ENCODE assay signal across 9 mouse cellular contexts in genomic region chr8:120743149-120743897, GRCm38 (mm10). TPM values are rescaled to one million over a fixed set of nuclear protein-coding genes. Genes with fewer than 3 reads are reported as not detected.
A peak's percentile ranks its signal among the peaks of the same experiment; 100 is the strongest.
DNase-seq lines count a peak whose midpoint lies in the region; ATAC-seq and TF ChIP-seq lines count a peak whose summit lies in the region.
"Had no signal": no experiment of that assay in that cellular context is flagged by ENCODE, and none has a peak within 500 bp of the region (broad histone marks: within the 10 kb centered on the region; RNA-seq: fewer than 3 reads in every experiment).

No protein-coding gene starts in this region.

- H3K36me3 ChIP-seq in intestine, embryonic 14.5 days (ENCODE audit: control insufficient read depth, insufficient read depth, low read length), result no peaks in the 10 kb centered on the region; the same call in 1 of the 2 replicates
- peaks cover 13% of the 10 kb centered on the region for H3K36me3 ChIP-seq in liver, postnatal 0 days (replicated peaks; ENCODE audit: insufficient read depth, low read length)
- H3K36me3 ChIP-seq: midbrain, embryonic 12.5 days had no signal

- no peaks in the 10 kb centered on the region for H3K9me3 ChIP-seq in intestine, embryonic 14.5 days (ENCODE audit: control insufficient read depth, low read length)
- no peaks in the 10 kb centered on the region for H3K9me3 ChIP-seq in liver, postnatal 0 days (ENCODE audit: low read length)
- H3K9me3 ChIP-seq: midbrain, embryonic 12.5 days had no signal

- no peaks in the 10 kb centered on the region for H3K27me3 ChIP-seq in intestine, embryonic 14.5 days (replicated peaks; ENCODE audit: control insufficient read depth, insufficient read depth, low read length)
- no peaks in the 10 kb centered on the region for H3K27me3 ChIP-seq in liver, postnatal 0 days (ENCODE audit: insufficient read depth, low read length)

- no peak for TF ChIP-seq CTCF in liver, postnatal 0 days (IDR thresholded peaks at IDR 0.05; ENCODE audit: low read depth)

- no peak overlapping the region for H3K4me3 ChIP-seq in intestine, embryonic 14.5 days (ENCODE audit: low read depth, low read length)
- H3K4me3 ChIP-seq in liver, postnatal 0 days (ENCODE audit: low read depth, low read length), result no peak overlapping the region
- H3K4me3 ChIP-seq: midbrain, embryonic 12.5 days had no signal

- H3K4me2 ChIP-seq in intestine, embryonic 14.5 days (ENCODE audit: low read length), result no peak overlapping the region
- no peak overlapping the region for H3K4me2 ChIP-seq in liver, postnatal 0 days (ENCODE audit: low read depth, low read length)
- H3K4me2 ChIP-seq: midbrain, embryonic 12.5 days had no signal

- H3K4me1 ChIP-seq in intestine, embryonic 14.5 days (replicated peaks; ENCODE audit: control insufficient read depth, insufficient read depth, low read length), result peaks cover 32% of the 10 kb centered on the region
- H3K4me1 ChIP-seq in liver, postnatal 0 days (ENCODE audit: insufficient read depth), result peaks cover 17% of the 10 kb centered on the region
- H3K4me1 ChIP-seq: midbrain, embryonic 12.5 days had no signal

- DNase-seq in urinary bladder, adult 18-20 months (ENCODE audit: low spot score in 2 of 2), result peak; percentile 46 to 64
- no peak for DNase-seq in urinary bladder, adult 2 months (ENCODE audit: low spot score)
- DNase-seq in intestine, embryonic 14.5 days (ENCODE audit: low spot score), result no peak
- DNase-seq in liver, postnatal 0 days, result no peak
- peak; percentile 63 for DNase-seq in yolk sac, embryonic 10.5 days (ENCODE audit: low spot score)
- no peak for DNase-seq in cerebellum, postnatal 10 days
- DNase-seq in frontal cortex, postnatal 10 days (ENCODE audit: low spot score in 2 of 2), result no peak

- 51% methylated on average over 12 of the region's 12 CpGs for WGBS in intestine, embryonic 14.5 days
- WGBS in liver, postnatal 0 days (ENCODE audit: insufficient replicate concordance), result 27% methylated on average over 12 of the region's 12 CpGs

- H3K27ac ChIP-seq in intestine, embryonic 14.5 days (ENCODE audit: low read depth), result peak overlapping the region; percentile 79
- peak overlapping the region; percentile 80 for H3K27ac ChIP-seq in liver, postnatal 0 days (ENCODE audit: low read depth)
- H3K27ac ChIP-seq: midbrain, embryonic 12.5 days had no signal

- TF ChIP-seq EP300 in liver, postnatal 0 days (IDR thresholded peaks at IDR 0.05; ENCODE audit: low read depth), result no peak

- ATAC-seq in intestine, embryonic 14.5 days (replicated peaks; ENCODE audit: low FRiP score, low TSS enrichment, low read depth), result no peak
- ATAC-seq in liver, postnatal 0 days, result peak; percentile 38
- ATAC-seq: forebrain, embryonic 14.5 days had no signal

- H3K9ac ChIP-seq in intestine, embryonic 14.5 days (ENCODE audit: low read length), result no peak overlapping the region
- no peak overlapping the region for H3K9ac ChIP-seq in liver, postnatal 0 days (replicated peaks)
- H3K9ac ChIP-seq: midbrain, embryonic 12.5 days had no signal

RNA-seq across cellular contexts. Expression of gene Irf8, which starts 7.2 kb away (rescaled TPM):
- polyA plus RNA-seq in urinary bladder, adult 2 months (2012; rRNA removed), result 12.4 and 18.2 TPM in 2 replicates
- polyA plus RNA-seq in intestine, embryonic 14.5 days (2014; fragmentation: Nextera tagmentation; extraction: Ambion mirVana), result 26.9 and 32.2 TPM in 2 replicates
- polyA plus RNA-seq in liver, postnatal 0 days (2015; fragmentation: Nextera tagmentation; extraction: Ambion mirVana), result 28.3 and 31.8 TPM in 2 replicates

Comparison
In these comparisons a context has a peak if more than half of its experiments do, and no peak if none do; other contexts are left out.
1. DNase-seq: peak in urinary bladder, adult 18-20 months (2 of 2) and yolk sac, embryonic 10.5 days (single experiment); none in urinary bladder, adult 2 months (single experiment), intestine, embryonic 14.5 days (single experiment), liver, postnatal 0 days (single experiment), cerebellum, postnatal 10 days (0 of 2) and frontal cortex, postnatal 10 days (0 of 2).